Mouse (Mus musculus) heart, postnatal 25 days (tissue): Measurements from ENCODE around the gene Sirpa. TPM values are rescaled to one million over a fixed set of nuclear protein-coding genes. Genes with fewer than 3 reads are reported as not detected.

Experiments
- DNase-seq: peaks from one replicate; pipeline ENCODE4 v3.0.0; 2022; ENCODE audit warnings: low spot score
- intact Hi-C: fragments of 180-260 bp; cut with DNase I; formaldehyde crosslinking; loops from one replicate; pipeline ENCODE4 v1.15.1; 2025
- total RNA-seq, 2 experiments: library from RNA; stranded (reverse); gene quantifications; 2 replicates each; pipeline ENCODE4 v1.2.3; 2021

Gene Sirpa
- total RNA-seq, 2 experiments from 2014 or later: 24.6 to 28.1 TPM

GRCm38 (mm10) chr2:129628456-129629185 lies 36.0 kb downstream of the Sirpa start:
- DNase-seq: no peak
- intact Hi-C loops: no loop called here

GRCm38 (mm10) chr2:129629786-129630531 lies 37.3 kb downstream of the Sirpa start:
- DNase-seq: no peak
- intact Hi-C loops: loop anchor here (5.0 kb wide), 1 partner anchor 38 kb away; the partner anchor contains the start of gene Sirpa

- no peak for DNase-seq
- intact Hi-C loops: loop anchor here (5.0 kb wide), 1 partner anchor 38 kb away; the partner anchor contains the start of gene Sirpa
Observed at GRCm38 (mm10) chr2:129630532-129630886, 37.9 kb downstream of the Sirpa start.

- intact Hi-C loops: loop anchor here (5.0 kb wide), 1 partner anchor 39 kb away; the partner anchor contains the start of gene Sirpa
Observed at GRCm38 (mm10) chr2:129630978-129631660, 38.5 kb downstream of the Sirpa start.

GRCm38 (mm10) chr2:129632324-129632723 lies 39.7 kb downstream of the Sirpa start:
- intact Hi-C loops: loop anchor here (5.0 kb wide), 1 partner anchor 40 kb away; the partner anchor contains the start of gene Sirpa
- no peak for DNase-seq

More at GRCm38 (mm10) chr2:129630978-129631660, 38.5 kb downstream of the Sirpa start:
- no peak for DNase-seq

GRCm38 (mm10) chr2:129633077-129633732 lies 40.6 kb downstream of the Sirpa start:
- peak; percentile 78 for DNase-seq
- intact Hi-C loops: loop anchor here (5.0 kb wide), 1 partner anchor 41 kb away; the partner anchor contains the start of gene Sirpa

- intact Hi-C loops: loop anchor here (5.0 kb wide), 1 partner anchor 42 kb away; the partner anchor contains the start of gene Sirpa
- no peak for DNase-seq
Observed at GRCm38 (mm10) chr2:129633982-129634381, 41.3 kb downstream of the Sirpa start.

- intact Hi-C loops: no loop called here
- DNase-seq: no peak
Observed at GRCm38 (mm10) chr2:129652616-129653015, 60.0 kb downstream of the Sirpa start.

- intact Hi-C loops: no loop called here
- no peak for DNase-seq
Observed at GRCm38 (mm10) chr2:129653632-129654031, 61.0 kb downstream of the Sirpa start.

- DNase-seq: no peak
- intact Hi-C loops: no loop called here
Observed at GRCm38 (mm10) chr2:129654233-129654950, 61.8 kb downstream of the Sirpa start.

GRCm38 (mm10) chr2:129655033-129655432 lies 62.4 kb downstream of the Sirpa start:
- intact Hi-C loops: loop anchor here (5.0 kb wide), 1 partner anchor 63 kb away; the partner anchor contains the start of gene Sirpa
- no peak for DNase-seq

GRCm38 (mm10) chr2:129658796-129659195 lies 66.2 kb downstream of the Sirpa start:
- intact Hi-C loops: loop anchor here (5.0 kb wide), 1 partner anchor 66 kb away; the partner anchor contains the start of gene Sirpa
- DNase-seq: no peak

GRCm38 (mm10) chr2:129660020-129660419 lies 67.4 kb downstream of the Sirpa start:
- intact Hi-C loops: loop anchor here (1.0 kb wide), 1 partner anchor 158 kb away; no protein-coding TSS in a partner anchor
- DNase-seq: no peak

- intact Hi-C loops: no loop called here
- DNase-seq: no peak
Observed at GRCm38 (mm10) chr2:129662484-129662883, 69.8 kb downstream of the Sirpa start.

GRCm38 (mm10) chr2:129671911-129672310 lies 79.3 kb downstream of the Sirpa start:
- intact Hi-C loops: no loop called here
- no peak for DNase-seq

GRCm38 (mm10) chr2:129674935-129675634 lies 82.5 kb downstream of the Sirpa start:
- intact Hi-C loops: loop anchor here (1.0 to 5.0 kb wide), 2 partner anchors 198 to 382 kb away; no protein-coding TSS in a partner anchor
- peak; percentile 31 for DNase-seq

- DNase-seq: no peak
Observed at GRCm38 (mm10) chr2:129677664-129678063, 85.0 kb downstream of the Sirpa start.

GRCm38 (mm10) chr2:129679066-129679465 lies 86.4 kb downstream of the Sirpa start:
- intact Hi-C loops: loop anchor here (5.0 kb wide), 1 partner anchor 378 kb away; no protein-coding TSS in a partner anchor
- DNase-seq: no peak

More at GRCm38 (mm10) chr2:129677664-129678063, 85.0 kb downstream of the Sirpa start:
- intact Hi-C loops: loop anchor here (5.0 kb wide), 1 partner anchor 380 kb away; no protein-coding TSS in a partner anchor
